Mouse (Mus musculus) layer of hippocampus, adult 8-10 months (tissue): ENCODE results near the gene H2al1d. TPM values are rescaled to one million over a fixed set of nuclear protein-coding genes. Genes with fewer than 3 reads are reported as not detected.
"Not testable (repeated sequence)": the region's sequence is repeated elsewhere in the genome, so short reads cannot be mapped to it uniquely, and the experiment has no call there.

Experiments used
- DNase-seq, 2 experiments: peaks; one replicate each; pipeline ENCODE4 v3.0.0; 2022; ENCODE audit warnings: low spot score in 2 of 2
- total RNA-seq, 4 experiments: library from RNA; stranded (reverse); gene quantifications; 2 replicates each; pipeline ENCODE4 v1.2.4; 2022

Gene H2al1d
- total RNA-seq = not detected

DNA sequence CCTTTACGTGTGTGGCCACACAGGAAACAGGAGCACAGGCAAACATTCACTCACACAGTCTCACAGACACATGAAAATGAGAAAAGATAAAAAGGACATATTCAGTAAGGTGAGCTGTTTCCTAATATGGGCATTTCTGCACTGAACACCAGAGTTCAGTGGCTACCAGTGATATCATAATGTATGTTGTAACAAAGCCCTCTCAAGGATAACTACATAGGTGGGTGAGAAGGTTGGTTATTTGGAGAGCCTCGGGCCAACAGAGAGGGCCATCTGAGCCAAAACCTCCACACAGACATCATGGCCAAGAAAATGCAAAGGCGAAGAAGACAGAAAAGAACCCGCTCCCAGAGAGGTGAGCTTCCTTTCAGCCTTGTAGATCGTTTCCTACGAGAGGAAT lies at the start of gene H2al1d:
TSS of gene H2al1d (plus strand) at position 301 of the 400 bp plus-strand sequence.
- not testable (repeated sequence) for DNase-seq

DNA sequence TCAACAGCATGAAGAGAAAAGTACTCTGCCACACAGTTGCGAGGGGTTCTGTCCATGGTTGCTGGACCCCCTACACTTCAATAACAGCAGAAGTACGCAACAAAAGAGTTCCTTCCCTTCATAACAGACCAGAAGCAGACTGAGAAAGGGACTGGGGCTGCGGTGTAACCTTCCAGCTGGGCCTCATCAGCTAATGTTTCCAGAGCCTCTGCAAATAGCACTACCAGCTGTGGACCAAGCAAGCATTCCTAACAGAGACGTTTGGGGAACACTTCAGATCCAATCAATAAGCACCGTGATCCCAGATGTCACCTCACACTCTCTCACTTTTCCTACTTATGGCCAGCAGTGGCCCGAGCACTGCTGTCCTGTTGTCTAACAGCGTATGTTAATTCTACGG lies 43.7 kb upstream of the H2al1d start:
- no peak for DNase-seq

GRCm38 (mm10) chrX:11267791-11268190 lies 40.8 kb upstream of the H2al1d start:
- DNase-seq = no peak

DNA sequence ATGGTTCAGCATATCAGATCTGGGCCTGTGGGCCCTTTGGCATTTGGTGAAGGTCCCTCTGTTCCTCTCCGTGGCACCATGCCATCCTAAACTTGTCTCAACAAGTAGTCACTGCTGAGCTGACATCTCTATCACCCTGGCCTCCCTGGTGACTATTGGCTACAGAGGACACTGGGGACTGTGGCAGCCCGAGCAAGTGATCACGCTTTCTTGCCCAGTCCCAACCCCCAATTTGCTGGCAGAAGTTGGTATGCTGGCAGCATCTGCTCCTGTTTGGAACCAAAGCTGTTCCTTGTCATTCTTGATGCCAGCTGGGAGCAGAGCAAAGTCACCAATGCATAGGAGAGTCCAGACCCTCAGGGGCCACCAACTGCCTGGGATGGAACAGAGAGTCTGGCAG lies 39.5 kb upstream of the H2al1d start:
- DNase-seq = peak; percentile 18 to 37

- no peak for DNase-seq
Observed at GRCm38 (mm10) chrX:11273190-11273589, 35.4 kb upstream of the H2al1d start.

DNA sequence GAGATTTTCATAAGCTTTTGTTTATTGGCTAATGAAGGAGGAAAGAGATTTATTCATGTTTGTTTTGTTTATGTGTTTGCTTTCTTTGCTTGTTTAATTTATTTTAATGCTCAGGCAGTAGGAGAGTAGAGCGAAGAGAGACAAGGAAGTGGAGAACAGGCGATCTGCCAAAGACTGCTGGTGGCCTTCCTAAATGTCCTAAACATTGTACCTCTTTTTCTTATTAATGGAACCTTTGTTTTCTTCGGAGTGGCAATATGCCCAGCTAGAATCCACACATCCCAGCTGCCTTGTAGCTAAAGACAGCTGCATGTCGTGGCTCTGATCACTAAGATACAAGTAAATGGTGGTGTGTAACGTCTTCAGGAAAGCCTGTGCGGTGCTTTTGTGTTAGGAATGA lies 31.5 kb upstream of the H2al1d start:
- no peak for DNase-seq

- DNase-seq = no peak
Observed at GRCm38 (mm10) chrX:11280741-11281140, 27.9 kb upstream of the H2al1d start.

DNA sequence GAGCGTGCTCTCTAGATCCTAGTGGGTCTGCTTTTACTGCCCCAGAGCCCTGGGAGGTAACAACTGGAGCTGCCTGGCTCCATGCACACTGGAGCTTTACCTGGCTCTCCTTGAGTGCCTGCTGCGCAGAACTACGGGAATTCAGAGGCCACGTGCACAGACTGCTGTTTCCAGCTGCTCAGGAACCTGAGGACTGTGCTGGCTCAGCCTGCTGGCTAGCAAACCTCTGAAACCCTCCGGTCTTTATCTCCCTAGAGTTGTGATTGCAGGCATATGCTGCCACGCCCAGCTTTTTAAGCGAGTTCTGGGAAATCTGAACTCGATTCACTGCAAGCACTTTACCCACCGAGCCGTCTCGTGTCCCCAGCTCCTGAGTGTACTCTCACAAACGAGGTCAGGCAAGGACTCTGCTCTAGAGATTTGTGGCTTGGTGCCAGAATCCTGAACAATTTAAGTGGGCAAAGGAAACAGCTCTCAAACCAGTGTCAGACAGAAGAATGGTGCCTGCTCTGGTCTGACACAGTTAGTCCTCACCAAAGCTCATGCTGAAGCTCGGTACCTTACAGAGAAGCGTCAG lies 20.2 kb upstream of the H2al1d start:
- DNase-seq = no peak

DNA sequence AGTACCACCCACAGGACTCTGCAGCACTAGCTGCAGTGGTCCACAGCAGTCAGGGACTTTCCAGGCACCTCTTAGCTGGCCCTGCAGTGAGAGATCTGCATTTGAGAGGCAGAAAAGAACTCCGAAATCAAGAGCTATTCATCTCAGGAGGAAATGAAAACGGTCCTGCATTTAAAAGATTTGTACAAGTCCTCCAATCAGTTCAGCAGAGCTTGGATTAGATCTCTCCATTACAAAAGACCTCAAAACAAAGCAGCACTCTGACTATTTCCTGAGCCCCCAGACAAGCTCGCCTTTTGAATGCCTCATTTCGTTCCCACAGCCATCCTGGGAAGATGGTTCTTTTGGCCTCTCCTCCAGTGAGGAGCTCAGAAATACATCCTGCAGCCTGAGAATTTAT lies 19.4 kb upstream of the H2al1d start:
- no peak for DNase-seq

DNA sequence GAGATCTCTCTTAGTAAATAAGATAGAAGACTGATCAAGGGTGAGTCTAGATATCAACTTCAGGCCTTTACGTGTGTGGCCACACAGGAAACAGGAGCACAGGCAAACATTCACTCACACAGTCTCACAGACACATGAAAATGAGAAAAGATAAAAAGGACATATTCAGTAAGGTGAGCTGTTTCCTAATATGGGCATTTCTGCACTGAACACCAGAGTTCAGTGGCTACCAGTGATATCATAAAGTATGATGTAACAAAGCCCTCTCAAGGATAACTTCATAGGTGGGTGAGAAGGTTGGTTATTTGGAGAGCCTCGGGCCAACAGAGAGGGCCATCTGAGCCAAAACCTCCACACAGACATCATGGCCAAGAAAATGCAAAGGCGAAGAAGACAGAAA lies 9.7 kb upstream of the H2al1d start, which contains the start of gene H2al1a:
TSS of gene H2al1a (plus strand) at position 301 of the 400 bp plus-strand sequence.
- DNase-seq = not testable (repeated sequence)

DNA sequence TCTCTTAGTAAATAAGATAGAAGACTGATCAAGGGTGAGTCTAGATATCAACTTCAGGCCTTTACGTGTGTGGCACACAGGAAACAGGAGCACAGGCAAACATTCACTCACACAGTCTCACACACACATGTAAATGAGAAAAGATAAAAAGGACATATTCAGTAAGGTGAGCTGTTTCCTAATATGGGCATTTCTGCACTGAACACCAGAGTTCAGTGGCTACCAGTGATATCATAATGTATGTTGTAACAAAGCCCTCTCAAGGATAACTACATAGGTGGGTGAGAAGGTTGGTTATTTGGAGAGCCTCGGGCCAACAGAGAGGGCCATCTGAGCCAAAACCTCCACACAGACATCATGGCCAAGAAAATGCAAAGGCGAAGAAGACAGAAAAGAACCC lies 6.5 kb upstream of the H2al1d start, which contains the start of gene H2al1b:
TSS of gene H2al1b (plus strand) at position 301 of the 400 bp plus-strand sequence.
- not testable (repeated sequence) for DNase-seq

DNA sequence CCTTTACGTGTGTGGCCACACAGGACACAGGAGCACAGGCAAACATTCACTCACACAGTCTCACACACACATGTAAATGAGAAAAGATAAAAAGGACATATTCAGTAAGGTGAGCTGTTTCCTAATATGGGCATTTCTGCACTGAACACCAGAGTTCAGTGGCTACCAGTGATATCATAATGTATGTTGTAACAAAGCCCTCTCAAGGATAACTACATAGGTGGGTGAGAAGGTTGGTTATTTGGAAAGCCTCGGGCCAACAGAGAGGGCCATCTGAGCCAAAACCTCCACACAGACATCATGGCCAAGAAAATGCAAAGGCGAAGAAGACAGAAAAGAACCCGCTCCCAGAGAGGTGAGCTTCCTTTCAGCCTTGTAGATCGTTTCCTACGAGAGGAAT lies 3.3 kb upstream of the H2al1d start, which contains the start of gene H2al1c:
TSS of gene H2al1c (plus strand) at position 301 of the 400 bp plus-strand sequence.
- DNase-seq = not testable (repeated sequence)

DNA sequence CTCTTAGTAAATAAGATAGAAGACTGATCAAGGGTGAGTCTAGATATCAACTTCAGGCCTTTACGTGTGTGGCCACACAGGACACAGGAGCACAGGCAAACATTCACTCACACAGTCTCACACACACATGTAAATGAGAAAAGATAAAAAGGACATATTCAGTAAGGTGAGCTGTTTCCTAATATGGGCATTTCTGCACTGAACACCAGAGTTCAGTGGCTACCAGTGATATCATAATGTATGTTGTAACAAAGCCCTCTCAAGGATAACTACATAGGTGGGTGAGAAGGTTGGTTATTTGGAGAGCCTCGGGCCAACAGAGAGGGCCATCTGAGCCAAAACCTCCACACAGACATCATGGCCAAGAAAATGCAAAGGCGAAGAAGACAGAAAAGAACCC lies 3.0 kb downstream of the H2al1d start, which contains the start of gene H2al1e:
TSS of gene H2al1e (plus strand) at position 301 of the 400 bp plus-strand sequence.
- DNase-seq = not testable (repeated sequence)

GRCm38 (mm10) chrX:11314858-11315257 lies 6.2 kb downstream of the H2al1d start, which contains the start of gene H2al1f:
Gene H2al1f (plus strand): TSS chrX:11315158.
- not testable (repeated sequence) for DNase-seq

- DNase-seq = not testable (repeated sequence)
Observed at GRCm38 (mm10) chrX:11317956-11318355, 9.3 kb downstream of the H2al1d start, which contains the start of gene H2al1g. Gene H2al1g (plus strand): TSS chrX:11318256.

- DNase-seq = not testable (repeated sequence)
Observed at GRCm38 (mm10) chrX:11321192-11321591, 12.6 kb downstream of the H2al1d start, which contains the start of gene H2al1h. Gene H2al1h (plus strand): TSS chrX:11321492.

DNA sequence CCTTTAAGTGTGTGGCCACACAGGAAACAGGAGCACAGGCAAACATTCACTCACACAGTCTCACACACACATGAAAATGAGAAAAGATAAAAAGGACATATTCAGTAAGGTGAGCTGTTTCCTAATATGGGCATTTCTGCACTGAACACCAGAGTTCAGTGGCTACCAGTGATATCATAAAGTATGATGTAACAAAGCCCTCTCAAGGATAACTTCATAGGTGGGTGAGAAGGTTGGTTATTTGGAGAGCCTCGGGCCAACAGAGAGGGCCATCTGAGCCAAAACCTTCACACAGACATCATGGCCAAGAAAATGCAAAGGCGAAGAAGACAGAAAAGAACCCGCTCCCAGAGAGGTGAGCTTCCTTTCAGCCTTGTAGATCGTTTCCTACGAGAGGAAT lies 15.7 kb downstream of the H2al1d start, which contains the start of gene H2al1i:
TSS of gene H2al1i (plus strand) at position 301 of the 400 bp plus-strand sequence.
- not testable (repeated sequence) for DNase-seq

GRCm38 (mm10) chrX:11327522-11327921 lies 18.9 kb downstream of the H2al1d start, which contains the start of gene H2al1j:
Gene H2al1j (plus strand): TSS chrX:11327822.
- not testable (repeated sequence) for DNase-seq

DNA sequence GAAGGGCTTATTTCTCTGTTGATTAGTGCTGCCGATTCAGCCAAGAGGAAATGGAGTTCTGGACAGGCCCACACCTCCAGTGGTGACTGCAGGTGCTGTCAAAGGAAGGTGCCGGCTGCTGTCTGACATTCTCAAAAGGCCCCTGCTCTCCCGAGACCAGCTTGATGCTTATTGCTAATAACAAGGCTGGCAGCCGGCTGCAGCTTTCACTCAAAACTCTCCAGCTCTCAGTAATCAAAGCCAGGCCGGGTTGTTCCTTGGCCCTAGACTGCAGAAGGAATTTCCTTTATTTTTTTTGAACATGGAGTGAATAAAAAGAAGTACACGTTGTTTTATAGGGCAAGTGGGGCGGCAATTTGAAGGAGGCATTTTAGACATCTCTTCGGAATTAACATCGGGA lies 37.1 kb downstream of the H2al1d start:
- DNase-seq = peak in 1 of 2 experiments; percentile 21

DNA sequence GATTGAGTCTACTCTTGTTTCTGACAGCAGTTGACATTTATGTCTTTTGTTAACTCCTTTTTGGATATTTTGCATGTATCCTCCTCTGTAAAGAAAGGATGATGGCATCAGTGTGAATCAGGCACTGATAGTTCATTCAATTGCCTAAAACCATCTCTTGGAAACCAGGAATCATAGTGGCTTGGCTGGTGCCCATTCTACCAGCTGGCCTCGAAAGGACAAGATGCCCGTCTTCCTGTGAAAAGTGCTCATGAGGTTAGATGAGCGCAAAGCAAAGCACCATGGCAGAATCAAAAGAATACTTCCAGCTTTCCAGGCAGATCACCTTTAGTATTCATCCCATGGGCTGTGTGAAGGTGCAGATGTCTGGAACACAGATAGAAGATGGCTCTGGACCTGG lies 38.1 kb downstream of the H2al1d start:
- no peak for DNase-seq
